Comparison of ENCODE assay signal across 1 mouse cellular context in the genomic region with DNA sequence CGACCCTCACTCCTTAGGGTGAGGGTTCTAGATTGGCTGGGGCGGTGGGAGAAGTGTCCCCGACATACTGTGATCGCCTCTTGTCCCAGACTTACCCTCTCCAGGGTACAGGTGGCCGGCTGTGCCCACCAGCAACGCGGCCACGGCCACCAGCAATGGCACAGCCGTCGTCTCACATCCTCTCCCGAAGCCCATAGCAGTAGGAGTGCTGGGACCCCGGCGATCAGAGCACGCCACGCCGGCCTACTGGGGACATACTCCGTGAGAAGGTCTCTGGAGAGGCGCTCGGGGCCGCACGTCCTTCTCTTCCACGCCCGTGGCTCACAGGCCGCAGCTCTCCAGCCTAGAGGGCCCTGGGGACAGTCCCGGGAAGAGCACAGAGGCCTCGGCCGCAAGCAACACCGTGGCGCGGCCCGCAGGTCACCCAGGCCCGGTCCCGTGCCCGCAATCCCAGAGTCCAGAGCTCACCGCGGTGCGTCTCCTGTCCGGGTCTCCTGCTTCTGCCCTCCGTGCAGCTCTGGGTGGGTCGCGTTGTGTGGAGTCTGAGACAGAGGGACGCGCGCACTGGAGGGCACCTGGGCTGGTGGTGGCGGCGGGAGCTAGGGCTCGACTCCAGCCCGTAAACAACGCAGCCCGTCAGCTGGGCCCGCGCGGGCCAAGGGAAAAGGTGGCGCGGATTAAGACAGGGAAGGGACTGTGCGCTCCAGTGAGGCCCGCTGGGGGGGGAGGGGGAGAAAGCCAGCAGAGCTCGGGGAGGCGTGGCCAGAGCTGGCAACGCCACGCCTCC.
A peak's percentile ranks its signal among the peaks of the same experiment; 100 is the strongest.
TF ChIP-seq lines count a peak whose summit lies in the region.

A gene (minus strand): TSS at position 684 of the 787 bp plus-strand sequence.

TF ChIP-seq in MEL, 35 proteins besides CTCF, POLR2A, EP300 and RAD21 (continued from another document):
- TF ChIP-seq TCF12 (IDR thresholded peaks at IDR 0.05; ENCODE audit: low read depth, low read length) (peak; percentile 72; the same call in 1 of the 2 replicates), BHLHE40 (IDR thresholded peaks at IDR 0.05; ENCODE audit: borderline replicate concordance, low read depth, low read length) (peak; percentile 49; the same call in 1 of the 2 replicates), ZMIZ1 (IDR thresholded peaks at IDR 0.05; ENCODE audit: low read depth, low read length) (no peak), NRF1 (IDR thresholded peaks at IDR 0.05; ENCODE audit: insufficient read depth, low read depth, low read length, poor library complexity, severe bottlenecking) (peak; percentile 28; the same call in 1 of the 2 replicates), ELF1 (IDR thresholded peaks at IDR 0.05; ENCODE audit: low read depth, low read length) (0 out of 2 replicates have a peak, but pooled peaks have one; percentile 45), USF1 (IDR thresholded peaks at IDR 0.05; ENCODE audit: low read depth, low read length) (peak; percentile 64), TAL1 (IDR thresholded peaks at IDR 0.05; ENCODE audit: low read length) (no peak), ZC3H11A (IDR thresholded peaks at IDR 0.05; ENCODE audit: low read depth, low read length) (no peak), HCFC1 (IDR thresholded peaks at IDR 0.05; ENCODE audit: low read depth, low read length) (peak; percentile 81), SIN3A (IDR thresholded peaks at IDR 0.05; ENCODE audit: low read length) (peak; percentile 99), MEF2A (IDR thresholded peaks at IDR 0.05; ENCODE audit: extremely low read depth, insufficient replicate concordance, low read depth, low read length, poor library complexity, severe bottlenecking) (no peak), POLR2AphosphoS5 (IDR thresholded peaks at IDR 0.05; ENCODE audit: borderline replicate concordance, low read depth, low read length) (no peak), TBP (IDR thresholded peaks at IDR 0.05; ENCODE audit: low read depth, low read length) (peak; percentile 48; the same call in 1 of the 2 replicates), UBTF (IDR thresholded peaks at IDR 0.05; ENCODE audit: borderline replicate concordance, insufficient read depth, low read depth, low read length) (0 out of 2 replicates have a peak, but pooled peaks have one; percentile 49), CHD1 (IDR thresholded peaks at IDR 0.05; ENCODE audit: low read depth, low read length) (no peak)
